Mouse (Mus musculus) olfactory bulb, adult 2 months (tissue): Measurements from ENCODE around the gene Mkln1. TPM values are rescaled to one million over a fixed set of nuclear protein-coding genes. Genes with fewer than 3 reads are reported as not detected.

Experiments used
- H3K27ac ChIP-seq: fragments of 200-500 bp; 2 replicates; pipeline ENCODE4 v1.5.1; 2012; ENCODE audit warnings: low read depth, low read length; ENCODE audit not compliant: insufficient read depth
- H3K4me1 ChIP-seq: fragments of 200-500 bp; 2 replicates; pipeline ENCODE4 v1.6.1; 2012; ENCODE audit warnings: low read length; ENCODE audit not compliant: control insufficient read depth, insufficient read depth
- H3K4me3 ChIP-seq: fragments of 200-500 bp; 2 replicates; pipeline ENCODE4 v1.5.1; 2012; ENCODE audit warnings: mild to moderate bottlenecking, low read depth, low read length, moderate library complexity; ENCODE audit not compliant: insufficient read depth
- CTCF ChIP-seq: fragments of 200-500 bp; IDR thresholded peaks from 2 replicates; pipeline ENCODE4 v1.5.1; 2012; ENCODE audit warnings: low read depth, mild to moderate bottlenecking, low read length, moderate library complexity; ENCODE audit not compliant: insufficient read depth
- POLR2A ChIP-seq: fragments of 200-500 bp; IDR thresholded peaks from 2 replicates; pipeline ENCODE4 v1.6.1; 2012; ENCODE audit warnings: mild to moderate bottlenecking, low read depth, low read length, moderate library complexity; ENCODE audit not compliant: insufficient read depth
- WGBS: fragments of 180-500 bp; shearing (Covaris S2); methylation state at CpG from one replicate; pipeline ENCODE4 v1.1.7; 2018; 5-methylcytosine and 5-hydroxymethylcytosine counted together
- polyA plus RNA-seq: library from polyadenylated mRNA; stranded (reverse); fragments of >200 nt; gene quantifications from 2 replicates; pipeline ENCODE4 v1.2.4, GENCODE M21; 2012; ENCODE audit warnings: low replicate concordance; ENCODE audit not compliant: missing spikeins, insufficient read depth, insufficient read length

Mkln1 gene
- polyA plus RNA-seq: not detected in 2 replicates

DNA sequence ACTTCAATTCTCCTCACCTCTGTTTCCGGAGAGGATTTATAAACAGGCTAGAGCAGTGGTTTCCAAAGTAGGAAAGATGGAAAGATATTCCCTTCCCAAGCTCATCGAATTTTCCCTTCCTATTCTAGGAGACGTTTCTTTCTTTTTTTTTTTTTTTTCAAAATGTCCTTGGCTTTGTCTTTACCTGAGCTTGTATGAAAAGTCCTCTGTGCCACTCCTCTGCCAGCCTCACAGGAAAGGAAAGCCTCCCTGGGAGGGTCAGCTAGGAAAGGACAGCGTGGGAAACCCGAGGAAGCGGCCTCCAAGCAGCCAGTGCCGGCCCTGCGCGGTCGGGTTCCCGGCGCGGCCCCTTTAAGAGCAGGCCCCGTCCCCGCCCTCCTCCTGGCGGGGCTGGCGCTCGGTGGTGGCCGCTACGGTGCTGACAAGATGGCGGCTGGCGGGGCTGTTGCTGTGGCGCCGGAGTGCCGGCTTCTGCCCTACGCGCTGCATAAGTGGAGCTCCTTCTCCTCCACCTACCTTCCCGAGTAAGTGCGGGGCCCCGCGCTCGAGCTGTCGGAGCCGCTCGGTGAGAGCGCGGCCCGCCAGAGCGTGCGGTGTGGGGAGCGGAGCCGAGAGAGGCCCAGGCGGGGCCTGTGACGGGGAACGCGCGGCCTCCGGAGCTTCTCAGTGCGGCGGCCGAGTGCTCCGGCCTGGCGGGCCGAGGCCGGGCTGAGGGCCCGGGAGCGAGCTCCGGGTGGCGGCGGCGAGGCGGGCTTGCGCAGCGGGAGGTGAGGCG is at the start of gene Mkln1:
TSS of gene Mkln1 (plus strand) at position 305 of the 775 bp plus-strand sequence.
- H3K4me3 ChIP-seq: peak within 1 kb of the TSS; percentile 97
- H3K4me1 ChIP-seq: peaks cover 5% of the 10 kb centered on the region
- TF ChIP-seq POLR2A (peak; percentile 66), CTCF (no peak)
- WGBS: under 1% methylated on average over 65 of the region's 65 CpGs
- H3K27ac ChIP-seq: peak within 1 kb of the TSS; percentile 86

GRCm38 (mm10) chr6:31356444-31357191 is 41.9 kb upstream of the Mkln1 start:
- no peak for TF ChIP-seq POLR2A
- TF ChIP-seq CTCF: no peak
- H3K4me3 ChIP-seq: no peak overlapping the region
- 0 out of 2 replicates have a peak, but pooled peaks cover 3% of the 10 kb centered on the region for H3K4me1 ChIP-seq
- WGBS: 79% methylated on average over 26 of the region's 26 CpGs
- H3K27ac ChIP-seq: no peak overlapping the region

GRCm38 (mm10) chr6:31357286-31357685 is 41.2 kb upstream of the Mkln1 start:
- WGBS: 37% methylated on average over 4 of the region's 4 CpGs

GRCm38 (mm10) chr6:31362617-31363016 is 35.9 kb upstream of the Mkln1 start:
- TF ChIP-seq POLR2A (no peak), CTCF (no peak)
- WGBS: 82% methylated on average over 11 of the region's 11 CpGs
- no peak overlapping the region for H3K27ac ChIP-seq

More at GRCm38 (mm10) chr6:31357286-31357685, 41.2 kb upstream of the Mkln1 start:
- Histone ChIP-seq H3K4me3 (no peak overlapping the region), H3K4me1 (0 out of 2 replicates have a peak, but pooled peaks cover 3% of the 10 kb centered on the region), H3K27ac (no peak overlapping the region)
- no peak for TF ChIP-seq CTCF
- TF ChIP-seq POLR2A: no peak

GRCm38 (mm10) chr6:31364399-31364798 is 34.1 kb upstream of the Mkln1 start:
- 93% methylated on average over 3 of the region's 3 CpGs for WGBS
- H3K4me3 ChIP-seq: no peak overlapping the region
- no peak overlapping the region for H3K27ac ChIP-seq
- H3K4me1 ChIP-seq: no peaks in the 10 kb centered on the region
- no peak for TF ChIP-seq POLR2A
- TF ChIP-seq CTCF: no peak

More at GRCm38 (mm10) chr6:31362617-31363016, 35.9 kb upstream of the Mkln1 start:
- H3K4me3 ChIP-seq: no peak overlapping the region
- H3K4me1 ChIP-seq: no peaks in the 10 kb centered on the region

DNA sequence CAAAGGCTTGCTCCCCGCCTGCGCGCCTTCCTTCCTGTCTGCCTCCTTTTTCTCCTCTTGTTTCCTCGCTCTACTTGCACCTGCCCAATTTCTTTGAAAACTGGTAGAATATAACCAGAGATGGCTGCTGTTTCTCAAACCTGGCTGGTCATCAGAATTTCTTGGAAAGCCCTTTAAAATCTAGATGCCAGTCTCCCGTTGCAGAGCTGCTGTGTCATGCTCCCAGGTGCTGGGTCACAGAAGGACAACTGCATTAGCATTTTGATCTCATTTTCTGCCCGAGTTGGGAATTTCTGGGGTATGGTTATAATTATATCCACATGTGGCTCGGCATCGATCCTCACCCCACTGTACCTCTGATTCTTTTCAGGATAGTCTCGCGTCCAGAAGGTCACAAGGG is 30.6 kb upstream of the Mkln1 start:
- Histone ChIP-seq H3K4me1 (peaks cover 8% of the 10 kb centered on the region), H3K4me3 (no peak overlapping the region), H3K27ac (no peak overlapping the region)
- TF ChIP-seq CTCF: no peak
- no peak for TF ChIP-seq POLR2A
- WGBS: 68% methylated on average over 10 of the region's 10 CpGs

- Histone ChIP-seq H3K27ac (no peak overlapping the region), H3K4me1 (peaks cover 8% of the 10 kb centered on the region), H3K4me3 (no peak overlapping the region)
- 55% methylated on average over 1 of the region's 1 CpGs for WGBS
- TF ChIP-seq POLR2A: no peak
- no peak for TF ChIP-seq CTCF
Measured at GRCm38 (mm10) chr6:31368559-31368958, 30.0 kb upstream of the Mkln1 start.

DNA sequence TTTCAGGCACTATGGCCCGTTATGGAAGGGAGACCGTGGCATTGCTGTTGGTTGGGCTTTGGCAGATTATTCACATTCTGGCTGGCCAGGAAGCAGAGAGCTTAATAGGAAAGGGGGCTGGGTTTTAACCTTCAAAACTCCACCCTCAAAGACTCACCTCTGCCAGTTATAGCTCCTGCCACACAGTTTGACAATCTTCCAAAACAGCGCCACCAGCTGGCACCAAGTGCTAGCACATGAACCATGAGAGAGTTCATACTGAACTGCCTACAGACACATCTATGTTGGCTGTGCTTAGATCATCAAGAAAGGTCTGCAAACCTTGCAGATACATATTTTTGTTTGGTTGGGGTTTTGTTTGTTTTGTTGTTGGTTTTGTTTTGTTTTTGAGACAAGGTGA is 28.7 kb upstream of the Mkln1 start:
- Histone ChIP-seq H3K4me3 (no peak overlapping the region), H3K4me1 (peaks cover 8% of the 10 kb centered on the region), H3K27ac (no peak overlapping the region)
- WGBS: 74% methylated on average over 3 of the region's 3 CpGs
- no peak for TF ChIP-seq POLR2A
- no peak for TF ChIP-seq CTCF

GRCm38 (mm10) chr6:31370550-31371061 is 27.9 kb upstream of the Mkln1 start:
- 53% methylated on average over 14 of the region's 14 CpGs for WGBS
- Histone ChIP-seq H3K4me1 (peaks cover 8% of the 10 kb centered on the region), H3K4me3 (no peak overlapping the region), H3K27ac (peak overlapping the region; percentile 37; the same call in 1 of the 2 replicates)
- no peak for TF ChIP-seq CTCF
- TF ChIP-seq POLR2A: no peak

DNA sequence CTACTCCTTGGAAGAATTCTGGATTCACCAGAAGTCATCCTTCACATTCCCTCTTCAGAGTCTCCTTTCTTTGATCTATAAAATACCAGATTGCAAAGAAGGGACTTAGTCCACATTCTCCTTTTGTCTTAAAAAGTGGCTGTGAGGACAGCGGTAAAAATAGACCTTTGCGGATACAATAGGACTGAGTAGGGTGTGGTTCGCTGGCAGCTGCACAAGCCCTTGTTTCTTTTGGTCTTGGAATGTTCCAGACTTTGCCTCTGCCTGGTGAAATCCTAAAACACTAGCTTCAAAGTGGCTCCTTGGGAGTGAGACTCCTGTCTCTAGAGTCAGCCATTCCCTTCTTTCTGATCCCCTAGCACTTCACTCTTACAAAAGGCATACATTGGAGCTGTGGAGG is 27.4 kb upstream of the Mkln1 start:
- WGBS: 42% methylated on average over 3 of the region's 3 CpGs
- Histone ChIP-seq H3K27ac (peak overlapping the region; percentile 37; the same call in 1 of the 2 replicates), H3K4me1 (peaks cover 8% of the 10 kb centered on the region)

More for the DNA sequence above, 27.4 kb upstream of the Mkln1 start:
- no peak overlapping the region for H3K4me3 ChIP-seq
- TF ChIP-seq CTCF (no peak), POLR2A (no peak)
